Mouse (Mus musculus) stomach, postnatal 0 days (tissue): ENCODE results near the gene Gpatch4. TPM values are rescaled to one million over a fixed set of nuclear protein-coding genes. Genes with fewer than 3 reads are reported as not detected.

Experiments used
- ATAC-seq: fragments of 200-750 bp; cut with Nextera tagmentation; 2 replicates; pipeline ENCODE4 v1.8.0; 2017; ENCODE audit not compliant: low FRiP score, low TSS enrichment
- DNase-seq: peaks from one replicate; pipeline ENCODE4 v3.0.0-alpha.2; 2016; ENCODE audit warnings: low spot score
- H3K27ac ChIP-seq: fragments of 300-500 bp; sonication (generic); replicated peaks from 2 replicates; pipeline ENCODE4 v1.5.1; 2014; ENCODE audit warnings: mild to moderate bottlenecking, control low read depth
- H3K27me3 ChIP-seq: fragments of 300-500 bp; sonication (generic); 2 replicates; pipeline ENCODE4 v1.6.1; 2014; ENCODE audit warnings: low read length; ENCODE audit not compliant: control insufficient read depth, insufficient read depth
- H3K36me3 ChIP-seq: fragments of 300-500 bp; sonication (generic); 2 replicates; pipeline ENCODE4 v1.6.1; 2014; ENCODE audit warnings: low read length, mixed read lengths; ENCODE audit not compliant: control insufficient read depth, insufficient read depth
- H3K4me1 ChIP-seq: fragments of 300-500 bp; sonication (generic); replicated peaks from 2 replicates; pipeline ENCODE4 v1.6.1; 2014; ENCODE audit warnings: antibody characterized with exemption; ENCODE audit not compliant: control insufficient read depth, insufficient read depth
- H3K4me2 ChIP-seq: fragments of 300-500 bp; sonication (generic); replicated peaks from 2 replicates; pipeline ENCODE4 v1.6.1; 2014; ENCODE audit warnings: low read depth, mild to moderate bottlenecking, control low read depth, moderate library complexity
- H3K4me3 ChIP-seq: fragments of 300-500 bp; sonication (generic); 2 replicates; pipeline ENCODE4 v1.5.1; 2014; ENCODE audit warnings: low read depth, low read length, control low read depth
- H3K9ac ChIP-seq: fragments of 300-500 bp; sonication (generic); 2 replicates; pipeline ENCODE4 v1.6.1; 2014; ENCODE audit warnings: mild to moderate bottlenecking, low read length, control low read depth, mixed read lengths
- H3K9me3 ChIP-seq: fragments of 300-500 bp; sonication (generic); 2 replicates; pipeline ENCODE4 v1.6.1; 2016; ENCODE audit warnings: low read length; ENCODE audit not compliant: control insufficient read depth
- CTCF ChIP-seq: IDR thresholded peaks from 2 replicates; pipeline ENCODE4 v1.5.1; 2016; ENCODE audit warnings: antibody characterized with exemption, low read depth, mild to moderate bottlenecking, moderate library complexity
- EP300 ChIP-seq: optimal IDR thresholded peaks from 2 replicates; pipeline ENCODE3; 2016; ENCODE audit warnings: antibody characterized with exemption
- WGBS: fragments of 180-500 bp; shearing (Covaris S2); extraction: QIAGEN DNeasy Blood & Tissue Kit; methylation state at CpG from one replicate; pipeline ENCODE4 v1.1.7; 2014; 5-methylcytosine and 5-hydroxymethylcytosine counted together
- polyA plus RNA-seq: library from polyadenylated mRNA; unstranded; fragments of >200 nt; fragmentation: Nextera tagmentation; extraction: Ambion mirVana; gene quantifications from 2 replicates; pipeline ENCODE4 v1.2.1, GENCODE M21; 2015

The Gpatch4 gene
- polyA plus RNA-seq, 1 experiment from 2014 or later, result 19.2 TPM

DNA sequence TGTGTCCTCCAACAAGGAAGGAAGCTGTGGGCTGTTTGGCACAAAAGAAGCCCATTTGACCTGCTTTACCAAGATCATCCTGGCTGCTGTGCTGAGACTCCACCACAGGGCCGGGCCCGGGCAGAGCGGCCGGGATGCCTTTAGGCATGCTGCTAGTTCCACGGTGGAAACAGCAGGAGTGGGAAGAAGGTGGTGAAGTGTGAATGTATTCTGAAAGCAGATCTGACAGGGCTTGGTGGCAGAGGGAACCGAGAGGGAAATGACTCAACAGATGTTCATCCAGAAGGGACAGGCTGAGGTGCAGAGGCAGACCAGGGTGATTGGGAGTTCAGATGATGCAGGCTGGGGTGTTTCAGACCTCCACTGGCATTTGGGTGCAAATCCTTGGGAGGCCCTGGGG is 54.8 kb downstream of the Gpatch4 start:
- H3K27me3 ChIP-seq, result no peaks in the 10 kb centered on the region
- no peak overlapping the region for H3K4me3 ChIP-seq
- no peaks in the 10 kb centered on the region for H3K9me3 ChIP-seq
- H3K4me1 ChIP-seq, result no peaks in the 10 kb centered on the region
- ATAC-seq (no peak), DNase-seq (no peak)
- no peak overlapping the region for H3K27ac ChIP-seq
- H3K36me3 ChIP-seq, result peaks cover 17% of the 10 kb centered on the region; the same call in 1 of the 2 replicates
- no peak overlapping the region for H3K9ac ChIP-seq
- H3K4me2 ChIP-seq, result no peak overlapping the region
- 80% methylated on average over 6 of the region's 6 CpGs for WGBS
- TF ChIP-seq EP300 (no peak), CTCF (no peak)

DNA sequence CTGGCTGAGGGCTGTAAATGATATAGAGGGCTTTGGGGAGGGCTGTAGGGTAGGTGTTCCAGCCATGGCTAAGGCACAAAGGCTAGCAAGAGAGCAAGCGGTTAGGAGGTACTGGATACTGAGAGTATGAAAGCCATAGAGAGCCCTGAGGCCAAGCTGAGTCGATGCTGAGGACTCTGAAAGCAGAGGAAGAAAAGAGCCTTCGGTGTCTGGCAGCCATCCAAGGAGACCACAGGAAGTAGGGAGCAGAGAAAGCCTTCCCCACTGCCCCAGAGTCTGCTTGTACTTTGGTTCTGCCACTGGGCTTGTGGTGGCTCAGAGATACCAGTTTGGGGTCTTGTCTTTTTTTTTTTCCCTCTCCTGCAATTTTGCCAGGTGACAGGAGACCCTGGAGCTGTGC is 57.3 kb downstream of the Gpatch4 start:
- no peak for DNase-seq
- ATAC-seq, result no peak
- Histone ChIP-seq H3K9me3 (no peaks in the 10 kb centered on the region), H3K4me3 (no peak overlapping the region), H3K36me3 (peaks cover 12% of the 10 kb centered on the region), H3K9ac (no peak overlapping the region), H3K27me3 (no peaks in the 10 kb centered on the region), H3K4me1 (no peaks in the 10 kb centered on the region), H3K4me2 (no peak overlapping the region), H3K27ac (no peak overlapping the region)
- TF ChIP-seq EP300, result no peak
- no peak for TF ChIP-seq CTCF
- whole genome bisulfite sequencing, result 65% methylated on average over 3 of the region's 3 CpGs

DNA sequence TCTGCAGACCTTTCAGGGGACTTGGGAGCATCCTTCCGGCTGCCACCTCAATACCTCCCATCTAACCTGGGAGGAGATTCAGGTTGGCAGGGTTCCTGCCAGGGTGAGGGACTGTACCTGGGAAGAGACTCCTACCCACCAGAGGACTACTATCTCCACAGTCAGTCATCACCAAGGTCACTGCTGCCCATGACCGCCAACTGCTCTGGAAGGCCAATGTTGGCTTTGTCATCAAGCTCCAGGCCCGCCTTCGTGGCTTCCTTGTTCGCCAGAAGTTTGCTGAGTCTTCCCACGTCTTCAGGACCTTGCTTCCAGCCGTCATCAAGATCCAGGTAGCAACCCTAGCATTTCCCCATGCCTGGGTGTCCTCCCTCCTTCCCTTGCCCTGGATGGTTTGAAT is 58.8 kb downstream of the Gpatch4 start:
- DNase-seq (no peak), ATAC-seq (no peak)
- Histone ChIP-seq H3K9ac (no peak overlapping the region), H3K27me3 (no peaks in the 10 kb centered on the region), H3K4me3 (no peak overlapping the region), H3K4me2 (no peak overlapping the region), H3K4me1 (no peaks in the 10 kb centered on the region), H3K27ac (no peak overlapping the region), H3K36me3 (peaks cover 12% of the 10 kb centered on the region), H3K9me3 (no peaks in the 10 kb centered on the region)
- TF ChIP-seq CTCF (no peak), EP300 (no peak)
- WGBS, result 86% methylated on average over 7 of the region's 7 CpGs

DNA sequence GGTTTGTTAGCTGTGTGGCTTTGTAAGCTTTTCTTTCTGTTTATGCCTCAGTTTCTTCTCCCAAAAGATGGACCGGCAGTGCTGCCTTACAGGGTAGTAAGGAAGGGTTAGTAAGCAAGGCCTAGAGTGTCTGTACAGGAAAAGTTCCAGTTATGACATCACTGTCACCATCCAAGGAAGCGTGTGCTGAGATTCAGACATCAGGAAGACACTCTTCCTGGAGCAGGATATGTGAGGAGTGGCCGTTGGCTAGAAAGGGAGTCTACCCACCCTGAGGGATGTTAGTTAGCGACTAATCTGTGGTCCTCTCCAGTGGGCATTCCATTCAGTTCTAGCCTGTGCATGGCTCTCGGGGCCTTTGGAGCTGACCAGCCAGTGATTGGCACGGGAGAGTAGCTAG is 59.3 kb downstream of the Gpatch4 start:
- Histone ChIP-seq H3K27ac (0 out of 2 replicates have a peak overlapping the region, but pooled peaks have one; percentile 13), H3K4me1 (no peaks in the 10 kb centered on the region), H3K27me3 (no peaks in the 10 kb centered on the region), H3K36me3 (peaks cover 12% of the 10 kb centered on the region), H3K4me3 (no peak overlapping the region), H3K9ac (no peak overlapping the region), H3K4me2 (no peak overlapping the region), H3K9me3 (no peaks in the 10 kb centered on the region)
- DNase-seq (no peak), ATAC-seq (no peak)
- TF ChIP-seq EP300 (no peak), CTCF (no peak)
- WGBS, result 85% methylated on average over 6 of the region's 6 CpGs

- Histone ChIP-seq H3K4me2 (no peak overlapping the region), H3K36me3 (peaks cover 12% of the 10 kb centered on the region), H3K4me1 (no peaks in the 10 kb centered on the region), H3K9me3 (no peaks in the 10 kb centered on the region), H3K4me3 (no peak overlapping the region), H3K9ac (no peak overlapping the region), H3K27ac (0 out of 2 replicates have a peak overlapping the region, but pooled peaks have one; percentile 13), H3K27me3 (no peaks in the 10 kb centered on the region)
- ATAC-seq (no peak), DNase-seq (no peak)
- TF ChIP-seq CTCF (no peak), EP300 (no peak)
- 74% methylated on average over 6 of the region's 6 CpGs for WGBS
These were observed 59.7 kb downstream of the Gpatch4 start for GRCm38 (mm10) chr3:88102611-88103010.

Other genes with a start within 250 kb of the Gpatch4 start
- gene Ntrk1, start 247.9 kb upstream of the Gpatch4 start, polyA plus RNA-seq, result 0.39 and 0.41 TPM in 2 replicates
- 0.18 and 0.19 TPM in 2 replicates for gene Insrr, start 246.2 kb upstream of the Gpatch4 start, polyA plus RNA-seq
- 6.1 and 6.8 TPM in 2 replicates for gene Pear1, start 218.8 kb upstream of the Gpatch4 start, polyA plus RNA-seq
- gene Sh2d2a, start 196.4 kb upstream of the Gpatch4 start, polyA plus RNA-seq, result 0.08 and 0.11 TPM in 2 replicates
- 7.1 and 8.0 TPM in 2 replicates for gene Prcc, start 157.5 kb upstream of the Gpatch4 start, polyA plus RNA-seq
- 165 and 168 TPM in 2 replicates for gene Hdgf, start 136.8 kb upstream of the Gpatch4 start, polyA plus RNA-seq
- gene Mrpl24, start 123.6 kb upstream of the Gpatch4 start, polyA plus RNA-seq, result 61.4 and 63.4 TPM in 2 replicates
- gene Isg20l2, start 112.8 kb upstream of the Gpatch4 start, polyA plus RNA-seq, result 20.2 and 21.5 TPM in 2 replicates
- 7.1 and 7.6 TPM in 2 replicates for gene Rrnad1, start 112.4 kb upstream of the Gpatch4 start, polyA plus RNA-seq
- 40.4 and 44.3 TPM in 2 replicates for gene Crabp2, start 94.4 kb upstream of the Gpatch4 start, polyA plus RNA-seq
- 5.3 and 5.7 TPM in 2 replicates for gene Nes, start 72.0 kb upstream of the Gpatch4 start, polyA plus RNA-seq
- gene Bcan, start 42.9 kb upstream of the Gpatch4 start, polyA plus RNA-seq, result 0.08 and 0.18 TPM in 2 replicates
- not detected in 2 replicates for gene Hapln2, start 15.5 kb upstream of the Gpatch4 start, polyA plus RNA-seq
- gene Naxe, start 15.4 kb downstream of the Gpatch4 start, polyA plus RNA-seq, result 134 and 142 TPM in 2 replicates
- not detected in 2 replicates for gene Ttc24, start 35.2 kb downstream of the Gpatch4 start, polyA plus RNA-seq
- gene Iqgap3, start 38.9 kb downstream of the Gpatch4 start, polyA plus RNA-seq, result 3.8 and 4.5 TPM in 2 replicates
- gene Mef2d, start 99.3 kb downstream of the Gpatch4 start, polyA plus RNA-seq, result 10.6 and 13.0 TPM in 2 replicates
- gene Rhbg, start 211.6 kb downstream of the Gpatch4 start, polyA plus RNA-seq, result 19.4 and 27.0 TPM in 2 replicates
- gene Gm38392, start 244.1 kb downstream of the Gpatch4 start, polyA plus RNA-seq, result 0.36 and 2.0 TPM in 2 replicates